Mouse (Mus musculus) splenic B cell, adult 2 months (primary cell): ENCODE measurements around the gene Senp7.
"Not testable (repeated sequence)": the region's sequence is repeated elsewhere in the genome, so short reads cannot be mapped to it uniquely, and the experiment has no call there.

ENCODE experiments used
- DNase-seq: peaks from one replicate; pipeline ENCODE4 v3.0.0-alpha.2; 2011; ENCODE audit warnings: low read depth, low spot score
- H3K27me3 ChIP-seq: 2 replicates; pipeline ENCODE4 v1.6.1; 2012; ENCODE audit warnings: mild to moderate bottlenecking, low read length, moderate library complexity, mixed read lengths; ENCODE audit not compliant: control insufficient read depth, poor library complexity, insufficient read depth, severe bottlenecking
- H3K36me3 ChIP-seq: 2 replicates; pipeline ENCODE4 v1.6.1; 2012; ENCODE audit warnings: mild to moderate bottlenecking, low read length, moderate library complexity, mixed read lengths; ENCODE audit not compliant: control insufficient read depth, poor library complexity, insufficient read depth, severe bottlenecking

Senp7 gene

GRCm38 (mm10) chr16:56075222-56076111 lies 27.3 kb downstream of the Senp7 start:
- DNase-seq = peak; percentile 90
- Histone ChIP-seq H3K27me3 (no peaks in the 10 kb centered on the region), H3K36me3 (0 out of 2 replicates have a peak, but pooled peaks cover 1% of the 10 kb centered on the region)

- no peaks in the 10 kb centered on the region for H3K27me3 ChIP-seq
- no peak for DNase-seq
- H3K36me3 ChIP-seq = 0 out of 2 replicates have a peak, but pooled peaks cover 1% of the 10 kb centered on the region
Observed at GRCm38 (mm10) chr16:56076121-56076869, 28.2 kb downstream of the Senp7 start.

GRCm38 (mm10) chr16:56079419-56079818 lies 31.3 kb downstream of the Senp7 start:
- no peak for DNase-seq
- Histone ChIP-seq H3K36me3 (peaks cover 3% of the 10 kb centered on the region; the same call in 1 of the 2 replicates), H3K27me3 (no peaks in the 10 kb centered on the region)

- no peak for DNase-seq
Observed at GRCm38 (mm10) chr16:56081691-56082090, 33.6 kb downstream of the Senp7 start.

GRCm38 (mm10) chr16:56086336-56086735 lies 38.2 kb downstream of the Senp7 start:
- DNase-seq = no peak
- H3K36me3 ChIP-seq = peaks cover 1% of the 10 kb centered on the region; the same call in 1 of the 2 replicates

More at GRCm38 (mm10) chr16:56081691-56082090, 33.6 kb downstream of the Senp7 start:
- Histone ChIP-seq H3K27me3 (no peaks in the 10 kb centered on the region), H3K36me3 (peaks cover 3% of the 10 kb centered on the region; the same call in 1 of the 2 replicates)

GRCm38 (mm10) chr16:56090385-56090784 lies 42.2 kb downstream of the Senp7 start:
- no peaks in the 10 kb centered on the region for H3K36me3 ChIP-seq
- no peaks in the 10 kb centered on the region for H3K27me3 ChIP-seq
- DNase-seq = peak; percentile 44

More at GRCm38 (mm10) chr16:56086336-56086735, 38.2 kb downstream of the Senp7 start:
- H3K27me3 ChIP-seq = no peaks in the 10 kb centered on the region

GRCm38 (mm10) chr16:56096401-56097018 lies 48.4 kb downstream of the Senp7 start:
- not testable (repeated sequence) for H3K27me3 ChIP-seq, DNase-seq, H3K36me3 ChIP-seq

- DNase-seq = no peak
- peaks cover 8% of the 10 kb centered on the region; the same call in 1 of the 2 replicates for H3K36me3 ChIP-seq
Observed at GRCm38 (mm10) chr16:56115706-56116105, 67.6 kb downstream of the Senp7 start.

GRCm38 (mm10) chr16:56116155-56116554 lies 68.0 kb downstream of the Senp7 start:
- no peak for DNase-seq
- H3K27me3 ChIP-seq = no peaks in the 10 kb centered on the region
- H3K36me3 ChIP-seq = peaks cover 8% of the 10 kb centered on the region; the same call in 1 of the 2 replicates

More at GRCm38 (mm10) chr16:56115706-56116105, 67.6 kb downstream of the Senp7 start:
- no peaks in the 10 kb centered on the region for H3K27me3 ChIP-seq

GRCm38 (mm10) chr16:56117327-56118180 lies 69.4 kb downstream of the Senp7 start:
- Histone ChIP-seq H3K36me3 (peaks cover 13% of the 10 kb centered on the region), H3K27me3 (no peaks in the 10 kb centered on the region)
- DNase-seq = no peak

- Histone ChIP-seq H3K36me3 (peaks cover 7% of the 10 kb centered on the region), H3K27me3 (no peaks in the 10 kb centered on the region)
- no peak for DNase-seq
Observed at GRCm38 (mm10) chr16:56122517-56122916, 74.4 kb downstream of the Senp7 start.

- Histone ChIP-seq H3K36me3 (peaks cover 7% of the 10 kb centered on the region), H3K27me3 (no peaks in the 10 kb centered on the region)
- DNase-seq = no peak
Observed at GRCm38 (mm10) chr16:56124045-56124444, 75.9 kb downstream of the Senp7 start.

GRCm38 (mm10) chr16:56131666-56132065 lies 83.5 kb downstream of the Senp7 start:
- Histone ChIP-seq H3K36me3 (peaks cover 2% of the 10 kb centered on the region; the same call in 1 of the 2 replicates), H3K27me3 (no peaks in the 10 kb centered on the region)
- DNase-seq = peak; percentile 80

- Histone ChIP-seq H3K36me3 (no peaks in the 10 kb centered on the region), H3K27me3 (no peaks in the 10 kb centered on the region)
- DNase-seq = no peak
Observed at GRCm38 (mm10) chr16:56134149-56134548, 86.0 kb downstream of the Senp7 start.
